Mouse (Mus musculus): ENCODE measurements around the gene Wipf2. TPM values are rescaled to one million over a fixed set of nuclear protein-coding genes. Genes with fewer than 3 reads are reported as not detected.
A peak's percentile ranks its signal among the peaks of the same experiment; 100 is the strongest.
"Not testable (repeated sequence)": the region's sequence is repeated elsewhere in the genome, so short reads cannot be mapped to it uniquely, and the experiment has no call there.

Gene Wipf2
- total RNA-seq (2017), result 6.4 and 6.7 TPM in 2 replicates

DNA sequence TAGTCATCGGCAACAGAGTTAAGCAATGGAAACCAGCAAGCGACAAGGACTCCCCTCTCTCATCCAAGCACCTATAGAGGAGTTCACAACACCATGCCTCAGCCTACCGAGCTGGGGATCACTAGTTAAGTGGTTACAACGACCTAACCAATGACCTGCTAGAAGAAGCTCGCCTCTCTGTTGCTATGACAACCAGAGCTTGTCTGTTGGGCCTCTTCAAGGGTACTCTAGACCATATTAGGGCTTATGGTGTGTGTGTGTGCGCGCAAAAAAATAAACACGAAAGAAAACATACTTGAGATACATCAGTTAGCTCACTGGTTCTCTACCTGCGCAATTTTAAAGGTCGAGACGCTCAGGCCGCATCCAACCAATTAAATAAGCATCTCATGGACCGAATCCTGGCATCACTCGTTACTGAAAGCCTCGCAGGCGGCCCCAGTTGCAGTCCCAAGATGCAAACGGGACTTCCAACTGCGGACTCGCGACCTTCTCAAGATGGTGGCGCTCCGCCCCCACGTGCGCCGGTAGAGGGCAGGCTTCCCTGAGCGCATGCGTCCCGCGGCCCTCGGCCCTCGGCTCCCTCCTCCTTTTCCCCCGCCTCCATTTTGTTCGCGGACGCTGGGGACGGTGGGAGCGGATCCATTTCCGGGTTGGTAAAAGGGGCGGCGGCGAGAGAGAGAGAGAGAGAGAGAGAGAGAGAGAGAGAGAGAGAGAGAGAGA lies at the start of gene Wipf2:
Gene Wipf2, plus strand, starts transcription at position 611 of the 723 bp plus-strand sequence.
- peak; percentile 97 to 98 for ATAC-seq (replicated peaks in 1 of 2; ENCODE audit: insufficient read depth in 1 of 2, low FRiP score in 2 of 2, low TSS enrichment in 1 of 2, low read depth in 1 of 2, poor library complexity in 2 of 2, severe bottlenecking in 2 of 2)

DNA sequence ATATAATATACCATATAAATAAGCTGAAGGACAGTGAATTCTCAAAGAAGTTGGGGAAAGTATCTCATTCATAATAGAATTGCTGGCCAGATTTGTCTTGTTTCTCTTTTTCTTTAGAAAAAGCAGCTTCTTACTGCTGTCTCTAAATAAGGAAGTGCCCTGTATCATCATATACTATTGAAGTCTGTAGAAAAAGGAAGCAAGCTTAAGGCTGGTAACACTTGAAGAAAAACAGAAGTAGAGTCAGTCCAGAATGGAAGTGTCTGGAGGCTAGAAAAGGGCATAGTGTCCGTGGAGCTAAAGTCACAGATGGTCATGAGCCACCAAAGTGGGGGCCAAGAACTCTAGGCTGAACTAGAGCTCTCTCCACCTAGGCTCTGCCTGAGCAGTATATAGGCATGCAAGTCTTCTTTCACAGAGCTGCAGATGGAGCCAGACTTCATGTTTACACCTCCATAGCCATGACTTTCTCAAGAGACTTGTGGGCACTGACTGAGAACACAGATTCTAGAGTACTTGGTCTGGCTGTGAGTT lies 46.7 kb upstream of the Wipf2 start:
- peak; percentile 80 to 81; a peak in 3 of 4 replicates for ATAC-seq (replicated peaks in 1 of 2; ENCODE audit: insufficient read depth in 1 of 2, low FRiP score in 2 of 2, low TSS enrichment in 1 of 2, low read depth in 1 of 2, poor library complexity in 2 of 2, severe bottlenecking in 2 of 2)

- ATAC-seq (replicated peaks in 1 of 2; ENCODE audit: insufficient read depth in 1 of 2, low FRiP score in 2 of 2, low TSS enrichment in 1 of 2, low read depth in 1 of 2, poor library complexity in 2 of 2, severe bottlenecking in 2 of 2), result no peak
Measured at GRCm38 (mm10) chr11:98820968-98821367, 42.5 kb upstream of the Wipf2 start.

GRCm38 (mm10) chr11:98826071-98826470 lies 37.4 kb upstream of the Wipf2 start:
- ATAC-seq (replicated peaks in 1 of 2; ENCODE audit: insufficient read depth in 1 of 2, low FRiP score in 2 of 2, low TSS enrichment in 1 of 2, low read depth in 1 of 2, poor library complexity in 2 of 2, severe bottlenecking in 2 of 2), result not testable (repeated sequence)

GRCm38 (mm10) chr11:98827877-98828276 lies 35.6 kb upstream of the Wipf2 start:
- no peak; a peak in 1 of 4 replicates for ATAC-seq (replicated peaks in 1 of 2; ENCODE audit: insufficient read depth in 1 of 2, low FRiP score in 2 of 2, low TSS enrichment in 1 of 2, low read depth in 1 of 2, poor library complexity in 2 of 2, severe bottlenecking in 2 of 2)

DNA sequence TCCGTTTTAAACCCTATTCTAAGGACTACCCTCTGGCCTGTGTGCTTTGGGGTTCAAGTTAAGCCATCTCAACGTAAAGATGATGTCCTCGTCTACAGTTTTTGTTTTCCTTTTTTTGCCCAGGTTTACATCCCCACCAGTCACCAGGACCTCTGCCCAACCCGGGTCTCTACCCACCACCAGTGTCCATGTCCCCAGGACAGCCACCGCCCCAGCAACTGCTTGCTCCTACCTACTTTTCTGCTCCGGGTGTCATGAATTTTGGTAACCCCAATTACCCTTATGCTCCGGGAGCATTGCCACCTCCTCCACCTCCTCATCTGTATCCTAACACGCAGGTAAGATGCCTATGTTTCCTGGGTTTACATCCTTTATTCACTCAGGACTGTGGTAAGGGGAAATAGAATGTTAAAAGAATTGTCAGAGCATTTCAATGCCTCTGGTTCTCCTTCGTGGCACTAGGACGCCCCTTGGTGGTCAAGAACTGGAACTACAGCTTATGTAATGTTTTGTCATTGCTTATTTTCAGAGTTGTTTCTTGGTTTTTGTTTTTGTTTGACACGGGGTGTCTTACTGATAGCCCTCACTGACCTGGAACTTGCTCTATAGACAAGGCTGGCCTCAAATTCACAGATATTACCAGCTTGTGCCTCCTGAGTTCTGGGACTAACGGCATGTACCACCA lies 34.2 kb upstream of the Wipf2 start:
- ATAC-seq (replicated peaks in 1 of 2; ENCODE audit: insufficient read depth in 1 of 2, low FRiP score in 2 of 2, low TSS enrichment in 1 of 2, low read depth in 1 of 2, poor library complexity in 2 of 2, severe bottlenecking in 2 of 2), result peak; percentile 37 to 51; a peak in 2 of 4 replicates

- ATAC-seq (replicated peaks in 1 of 2; ENCODE audit: insufficient read depth in 1 of 2, low FRiP score in 2 of 2, low TSS enrichment in 1 of 2, low read depth in 1 of 2, poor library complexity in 2 of 2, severe bottlenecking in 2 of 2), result no peak
Measured at GRCm38 (mm10) chr11:98829875-98830274, 33.6 kb upstream of the Wipf2 start.

DNA sequence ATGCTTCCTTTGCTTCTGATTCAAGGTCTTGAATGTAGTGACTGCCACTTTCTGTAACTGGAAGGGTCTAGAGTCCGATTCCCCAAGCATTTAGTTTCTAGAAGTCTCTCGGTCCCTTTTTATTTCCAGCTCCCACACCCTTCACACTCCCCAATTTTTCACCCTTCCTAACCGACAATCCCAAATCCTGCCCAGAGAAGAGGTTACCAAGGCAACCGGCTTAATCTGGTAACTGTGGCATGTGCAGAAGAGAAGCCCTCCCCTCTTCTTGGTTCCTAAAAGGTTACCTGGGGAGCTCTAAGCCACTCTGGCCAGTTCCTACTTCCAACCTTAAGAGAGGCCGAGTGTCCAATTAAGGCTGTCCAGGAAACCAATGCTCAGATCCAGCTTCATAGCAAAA lies 28.1 kb upstream of the Wipf2 start:
- no peak for ATAC-seq (replicated peaks in 1 of 2; ENCODE audit: insufficient read depth in 1 of 2, low FRiP score in 2 of 2, low TSS enrichment in 1 of 2, low read depth in 1 of 2, poor library complexity in 2 of 2, severe bottlenecking in 2 of 2)

DNA sequence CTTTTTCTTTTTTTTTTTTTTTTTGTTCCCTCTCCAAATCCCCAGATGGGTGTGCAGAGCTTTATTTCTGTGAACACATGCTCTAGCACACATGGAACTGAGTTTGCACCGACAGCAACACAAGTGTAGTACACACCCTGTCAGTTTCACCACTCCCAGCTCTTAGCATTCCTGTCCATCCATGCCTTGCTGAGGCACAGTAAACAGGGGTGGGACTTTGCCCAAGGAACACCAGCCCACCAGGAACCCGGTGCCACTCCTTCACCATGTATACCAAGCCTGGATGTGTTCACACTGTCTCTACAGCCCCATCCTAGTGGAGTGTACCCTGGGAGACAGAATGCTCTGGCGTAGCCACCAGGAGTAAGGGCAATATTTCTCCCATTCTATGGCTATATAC lies 27.7 kb upstream of the Wipf2 start:
- no peak for ATAC-seq (replicated peaks in 1 of 2; ENCODE audit: insufficient read depth in 1 of 2, low FRiP score in 2 of 2, low TSS enrichment in 1 of 2, low read depth in 1 of 2, poor library complexity in 2 of 2, severe bottlenecking in 2 of 2)

GRCm38 (mm10) chr11:98836128-98836527 lies 27.3 kb upstream of the Wipf2 start:
- ATAC-seq (replicated peaks in 1 of 2; ENCODE audit: insufficient read depth in 1 of 2, low FRiP score in 2 of 2, low TSS enrichment in 1 of 2, low read depth in 1 of 2, poor library complexity in 2 of 2, severe bottlenecking in 2 of 2), result no peak

DNA sequence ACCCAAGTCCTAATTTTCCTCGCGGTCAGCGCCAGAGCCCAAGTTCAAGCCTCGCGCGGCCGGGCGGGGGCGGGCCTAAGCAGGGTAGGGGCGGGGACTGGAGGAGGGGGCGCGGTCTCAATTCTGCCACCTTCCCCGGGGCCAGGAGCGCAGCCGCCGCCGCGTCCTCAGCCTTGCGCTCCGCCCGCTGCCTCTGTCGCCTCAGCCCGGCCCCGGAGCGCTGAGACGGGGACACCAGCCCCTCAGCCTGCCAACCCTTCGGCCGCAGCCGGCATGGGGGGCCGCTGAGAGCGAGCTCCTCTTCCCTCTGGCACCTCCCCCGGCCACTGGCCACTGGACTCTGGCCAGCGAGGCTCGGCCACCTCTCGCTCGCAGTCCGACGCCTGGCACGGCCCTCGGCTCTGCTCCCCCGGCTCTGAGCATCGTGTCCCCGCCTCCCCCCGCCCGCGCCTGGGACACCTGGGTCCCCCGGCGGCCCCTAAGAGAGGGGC lies 26.7 kb upstream of the Wipf2 start, which contains the start of gene Rapgefl1:
Gene Rapgefl1, plus strand, starts transcription at position 135 of the 491 bp plus-strand sequence.
- ATAC-seq (replicated peaks in 1 of 2; ENCODE audit: insufficient read depth in 1 of 2, low FRiP score in 2 of 2, low TSS enrichment in 1 of 2, low read depth in 1 of 2, poor library complexity in 2 of 2, severe bottlenecking in 2 of 2), result peak; percentile 83 to 89

DNA sequence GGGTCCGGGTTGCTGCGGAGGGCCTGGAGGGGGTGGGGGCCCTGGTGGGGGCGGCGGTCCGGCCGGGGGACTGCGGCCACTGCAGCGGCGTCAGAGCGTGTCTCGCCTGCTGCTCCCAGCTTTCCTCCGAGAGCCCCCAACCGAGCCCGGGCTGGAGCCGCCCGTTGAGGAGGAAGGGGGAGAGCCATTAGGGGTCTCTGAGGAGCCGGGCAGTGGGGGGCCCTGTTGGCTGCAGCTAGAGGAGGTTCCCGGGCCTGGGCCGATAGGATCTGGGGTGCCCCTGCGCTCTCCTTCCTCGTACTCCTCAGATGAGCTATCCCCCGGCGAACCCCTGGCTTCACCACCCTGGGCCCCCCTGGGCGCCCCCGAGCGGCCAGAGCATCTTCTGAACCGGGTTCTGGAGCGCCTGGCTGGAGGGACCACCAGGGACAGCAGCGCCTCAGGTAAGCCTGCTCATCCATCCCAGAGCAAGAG lies 26.2 kb upstream of the Wipf2 start:
- no peak for ATAC-seq (replicated peaks in 1 of 2; ENCODE audit: insufficient read depth in 1 of 2, low FRiP score in 2 of 2, low TSS enrichment in 1 of 2, low read depth in 1 of 2, poor library complexity in 2 of 2, severe bottlenecking in 2 of 2)

DNA sequence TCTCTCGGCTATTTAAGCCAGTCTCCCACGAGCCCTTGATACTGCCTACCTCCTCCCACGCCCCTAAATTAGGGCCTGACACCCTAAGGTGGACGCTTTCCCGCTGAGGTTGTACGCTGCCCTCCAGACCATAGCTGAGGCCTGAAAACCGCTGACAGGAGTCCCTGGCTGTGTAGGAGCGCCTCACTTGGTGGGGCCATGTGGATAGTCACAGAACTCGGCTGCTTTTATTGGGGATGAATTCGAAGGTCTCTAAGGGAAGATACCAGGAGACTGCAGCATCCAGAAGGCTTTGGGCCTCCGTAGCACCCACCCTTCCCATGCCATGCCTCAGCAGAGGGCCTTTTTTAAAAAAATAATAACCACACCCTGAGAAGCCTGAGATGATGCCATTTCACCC lies 25.5 kb upstream of the Wipf2 start:
- no peak for ATAC-seq (replicated peaks in 1 of 2; ENCODE audit: insufficient read depth in 1 of 2, low FRiP score in 2 of 2, low TSS enrichment in 1 of 2, low read depth in 1 of 2, poor library complexity in 2 of 2, severe bottlenecking in 2 of 2)

DNA sequence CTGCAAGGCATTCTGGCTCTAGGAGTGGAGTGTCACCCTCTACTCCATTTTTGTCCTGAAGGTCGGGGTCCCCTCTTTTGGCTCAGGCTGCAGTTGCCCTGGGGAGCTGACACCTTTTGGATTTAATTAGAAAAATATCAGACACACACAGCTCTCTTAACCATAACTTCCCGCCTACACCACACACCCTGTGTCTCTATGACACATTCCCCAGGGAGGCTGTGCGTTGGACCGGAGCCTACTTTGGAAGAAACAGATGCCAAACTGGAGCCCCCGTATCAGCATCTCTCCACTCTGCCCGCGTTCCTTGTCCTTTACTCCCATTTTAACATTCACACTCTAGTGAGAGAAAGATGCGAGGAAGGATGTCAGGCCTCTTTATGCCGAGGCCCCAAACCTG lies 24.9 kb upstream of the Wipf2 start:
- no peak for ATAC-seq (replicated peaks in 1 of 2; ENCODE audit: insufficient read depth in 1 of 2, low FRiP score in 2 of 2, low TSS enrichment in 1 of 2, low read depth in 1 of 2, poor library complexity in 2 of 2, severe bottlenecking in 2 of 2)

GRCm38 (mm10) chr11:98839402-98839801 lies 24.0 kb upstream of the Wipf2 start:
- ATAC-seq (replicated peaks in 1 of 2; ENCODE audit: insufficient read depth in 1 of 2, low FRiP score in 2 of 2, low TSS enrichment in 1 of 2, low read depth in 1 of 2, poor library complexity in 2 of 2, severe bottlenecking in 2 of 2), result no peak

GRCm38 (mm10) chr11:98839897-98840296 lies 23.5 kb upstream of the Wipf2 start:
- no peak for ATAC-seq (replicated peaks in 1 of 2; ENCODE audit: insufficient read depth in 1 of 2, low FRiP score in 2 of 2, low TSS enrichment in 1 of 2, low read depth in 1 of 2, poor library complexity in 2 of 2, severe bottlenecking in 2 of 2)

- ATAC-seq (replicated peaks in 1 of 2; ENCODE audit: insufficient read depth in 1 of 2, low FRiP score in 2 of 2, low TSS enrichment in 1 of 2, low read depth in 1 of 2, poor library complexity in 2 of 2, severe bottlenecking in 2 of 2), result no peak
Measured at GRCm38 (mm10) chr11:98846016-98846415, 17.4 kb upstream of the Wipf2 start.
